Mouse (Mus musculus) thymus, adult 2 months (tissue): ENCODE measurements around the gene Myh13.

Experiments
- CTCF ChIP-seq: fragments of 200-500 bp; IDR thresholded peaks from 2 replicates; pipeline ENCODE4 v1.5.1; 2012; ENCODE audit warnings: mild to moderate bottlenecking, control low read depth, low read length, moderate library complexity, borderline replicate concordance; ENCODE audit not compliant: control insufficient read depth, poor library complexity, insufficient read depth; ENCODE audit errors: extremely low read depth
- POLR2A ChIP-seq: fragments of 200-500 bp; IDR thresholded peaks from 2 replicates; pipeline ENCODE4 v1.6.1; 2012; ENCODE audit warnings: mild to moderate bottlenecking, low read length, control low read depth, moderate library complexity; ENCODE audit not compliant: control insufficient read depth, poor library complexity, insufficient read depth; ENCODE audit errors: extremely low read depth

DNA sequence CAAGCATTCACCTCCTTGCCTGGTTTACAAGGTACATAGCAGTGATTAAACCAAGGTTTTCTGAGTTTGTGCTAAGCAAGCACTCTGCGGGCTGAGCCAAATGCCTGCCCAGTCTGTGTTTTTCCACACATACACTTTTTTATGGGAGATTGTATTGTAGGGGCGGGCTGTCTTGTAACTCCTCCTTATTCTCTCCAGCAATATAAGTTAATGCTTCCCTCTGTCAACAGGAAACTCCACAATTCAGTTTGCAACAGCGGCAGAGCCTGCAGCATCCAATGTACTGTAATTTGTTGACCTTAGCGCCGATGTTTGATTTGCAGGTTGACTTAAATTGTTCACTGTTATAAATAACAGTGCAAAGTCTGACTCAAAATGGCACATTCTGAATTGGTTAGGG is 79.5 kb downstream of the Myh13 start:
- TF ChIP-seq POLR2A (no peak), CTCF (no peak)
